Mouse (Mus musculus) brain, embryonic 14.5 days (tissue): ENCODE measurements around the gene P3h1.

Source experiments
- CTCF ChIP-seq: fragments of 200-500 bp; IDR thresholded peaks from 2 replicates; pipeline ENCODE4 v1.5.1; 2012; ENCODE audit warnings: inconsistent platforms, mild to moderate bottlenecking, moderate library complexity, borderline replicate concordance; ENCODE audit not compliant: insufficient read depth, insufficient read length; ENCODE audit errors: extremely low read depth
- POLR2A ChIP-seq: fragments of 200-500 bp; IDR thresholded peaks from 2 replicates; pipeline ENCODE4 v1.6.1; 2012; ENCODE audit warnings: mild to moderate bottlenecking, inconsistent platforms, borderline replicate concordance; ENCODE audit not compliant: poor library complexity, insufficient read depth, insufficient read length, severe bottlenecking; ENCODE audit errors: extremely low read depth

DNA sequence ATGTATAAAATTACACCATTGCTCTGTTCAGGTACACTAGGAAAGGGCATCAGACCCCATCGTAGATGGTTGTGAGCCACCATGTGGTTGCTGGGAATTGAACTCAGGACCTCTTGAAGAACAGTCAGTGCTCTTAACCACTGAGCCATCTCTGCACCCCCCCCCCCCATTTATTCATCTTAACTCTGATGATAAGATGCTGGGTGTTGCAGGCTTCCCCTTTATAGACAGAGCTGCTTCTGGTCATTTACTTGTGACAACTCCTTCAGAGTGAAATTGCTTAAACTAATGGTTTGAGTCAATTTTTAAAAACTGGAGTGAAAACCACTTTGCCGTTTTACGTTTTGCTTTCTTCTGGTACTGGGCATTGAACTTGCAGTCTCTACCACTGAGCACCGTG lies 40.0 kb upstream of the P3h1 start:
- TF ChIP-seq CTCF (no peak), POLR2A (no peak)
